Mouse (Mus musculus): Measurements from ENCODE around the gene A730061H03Rik. TPM values are rescaled to one million over a fixed set of nuclear protein-coding genes. Genes with fewer than 3 reads are reported as not detected.

The A730061H03Rik gene
- polyA plus RNA-seq, 1 experiment from 2014 or later = 0.89 TPM

GRCm38 (mm10) chr14:55540067-55540786 lies 20.0 kb downstream of the A730061H03Rik start, which contains the start of gene Pck2:
TSS of gene Pck2 (plus strand) at chr14:55540266.
- peaks cover 10% of the 10 kb centered on the region for H3K36me3 ChIP-seq (ENCODE audit: control insufficient read depth, insufficient read depth, low read length)
- peak within 1 kb of the TSS; percentile 82 for H3K9ac ChIP-seq (ENCODE audit: low read depth, low read length)
- peak within 1 kb of the TSS; percentile 88 for H3K27ac ChIP-seq (ENCODE audit: low read depth, low read length)
- 0% methylated on average over 31 of the region's 32 CpGs for WGBS
- no peaks in the 10 kb centered on the region for H3K27me3 ChIP-seq (replicated peaks; ENCODE audit: control insufficient read depth, insufficient read depth, low read length)
- H3K4me2 ChIP-seq (ENCODE audit: low read length) = peak within 1 kb of the TSS; percentile 87
- H3K4me1 ChIP-seq (ENCODE audit: control insufficient read depth, insufficient read depth, low read depth, low read length) = peaks cover 15% of the 10 kb centered on the region
- peak within 1 kb of the TSS; percentile 61 for H3K4me3 ChIP-seq (ENCODE audit: low read length)
- peak; percentile 90 for ATAC-seq
- no peaks in the 10 kb centered on the region for H3K9me3 ChIP-seq (ENCODE audit: control insufficient read depth, low read length)

- Histone ChIP-seq H3K27ac (ENCODE audit: low read depth, low read length) (no peak overlapping the region), H3K27me3 (replicated peaks; ENCODE audit: control insufficient read depth, insufficient read depth, low read length) (no peaks in the 10 kb centered on the region), H3K36me3 (ENCODE audit: control insufficient read depth, insufficient read depth, low read length) (no peaks in the 10 kb centered on the region), H3K4me2 (ENCODE audit: low read length) (no peak overlapping the region), H3K4me1 (ENCODE audit: control insufficient read depth, insufficient read depth, low read depth, low read length) (peaks cover 6% of the 10 kb centered on the region), H3K9ac (ENCODE audit: low read depth, low read length) (no peak overlapping the region), H3K4me3 (ENCODE audit: low read length) (no peak overlapping the region), H3K9me3 (ENCODE audit: control insufficient read depth, low read length) (no peaks in the 10 kb centered on the region)
- WGBS = 61% methylated on average over 6 of the region's 6 CpGs
- ATAC-seq = no peak
Observed at GRCm38 (mm10) chr14:55536116-55536745, 24.0 kb downstream of the A730061H03Rik start.

- WGBS = 20% methylated on average over 3 of the region's 3 CpGs
- no peak for ATAC-seq
- Histone ChIP-seq H3K4me3 (ENCODE audit: low read length) (no peak overlapping the region), H3K4me2 (ENCODE audit: low read length) (no peak overlapping the region), H3K4me1 (ENCODE audit: control insufficient read depth, insufficient read depth, low read depth, low read length) (no peaks in the 10 kb centered on the region), H3K9ac (ENCODE audit: low read depth, low read length) (no peak overlapping the region), H3K27me3 (replicated peaks; ENCODE audit: control insufficient read depth, insufficient read depth, low read length) (no peaks in the 10 kb centered on the region), H3K36me3 (ENCODE audit: control insufficient read depth, insufficient read depth, low read length) (no peaks in the 10 kb centered on the region), H3K9me3 (ENCODE audit: control insufficient read depth, low read length) (no peaks in the 10 kb centered on the region), H3K27ac (ENCODE audit: low read depth, low read length) (no peak overlapping the region)
Observed at GRCm38 (mm10) chr14:55527940-55528339, 32.3 kb downstream of the A730061H03Rik start.

- Histone ChIP-seq H3K4me3 (ENCODE audit: low read length) (no peak overlapping the region), H3K36me3 (ENCODE audit: control insufficient read depth, insufficient read depth, low read length) (no peaks in the 10 kb centered on the region), H3K27ac (ENCODE audit: low read depth, low read length) (no peak overlapping the region), H3K4me1 (ENCODE audit: control insufficient read depth, insufficient read depth, low read depth, low read length) (no peaks in the 10 kb centered on the region), H3K9me3 (ENCODE audit: control insufficient read depth, low read length) (no peaks in the 10 kb centered on the region), H3K27me3 (replicated peaks; ENCODE audit: control insufficient read depth, insufficient read depth, low read length) (0 out of 2 replicates have a peak, but pooled peaks cover 3% of the 10 kb centered on the region), H3K4me2 (ENCODE audit: low read length) (no peak overlapping the region), H3K9ac (ENCODE audit: low read depth, low read length) (no peak overlapping the region)
- WGBS = 76% methylated on average over 2 of the region's 2 CpGs
- no peak for ATAC-seq
Observed at GRCm38 (mm10) chr14:55526674-55527073, 33.5 kb downstream of the A730061H03Rik start.

GRCm38 (mm10) chr14:55524785-55525184 lies 35.4 kb downstream of the A730061H03Rik start, which contains the start of gene Nrl:
TSS of gene Nrl (minus strand) at chr14:55524981.
- Histone ChIP-seq H3K27me3 (replicated peaks; ENCODE audit: control insufficient read depth, insufficient read depth, low read length) (0 out of 2 replicates have a peak, but pooled peaks cover 3% of the 10 kb centered on the region), H3K27ac (ENCODE audit: low read depth, low read length) (no peak within 1 kb of the TSS), H3K9me3 (ENCODE audit: control insufficient read depth, low read length) (no peaks in the 10 kb centered on the region), H3K4me1 (ENCODE audit: control insufficient read depth, insufficient read depth, low read depth, low read length) (peaks cover 7% of the 10 kb centered on the region), H3K4me2 (ENCODE audit: low read length) (no peak within 1 kb of the TSS), H3K4me3 (ENCODE audit: low read length) (no peak within 1 kb of the TSS), H3K9ac (ENCODE audit: low read depth, low read length) (no peak within 1 kb of the TSS), H3K36me3 (ENCODE audit: control insufficient read depth, insufficient read depth, low read length) (no peaks in the 10 kb centered on the region)
- WGBS = 54% methylated on average over 8 of the region's 8 CpGs
- no peak for ATAC-seq

- Histone ChIP-seq H3K9me3 (ENCODE audit: control insufficient read depth, low read length) (no peaks in the 10 kb centered on the region), H3K4me3 (ENCODE audit: low read length) (no peak overlapping the region), H3K4me2 (ENCODE audit: low read length) (no peak overlapping the region), H3K4me1 (ENCODE audit: control insufficient read depth, insufficient read depth, low read depth, low read length) (peaks cover 13% of the 10 kb centered on the region), H3K36me3 (ENCODE audit: control insufficient read depth, insufficient read depth, low read length) (no peaks in the 10 kb centered on the region), H3K9ac (ENCODE audit: low read depth, low read length) (no peak overlapping the region), H3K27me3 (replicated peaks; ENCODE audit: control insufficient read depth, insufficient read depth, low read length) (0 out of 2 replicates have a peak, but pooled peaks cover 3% of the 10 kb centered on the region), H3K27ac (ENCODE audit: low read depth, low read length) (no peak overlapping the region)
- 41% methylated on average over 4 of the region's 4 CpGs for WGBS
- no peak for ATAC-seq
Observed at GRCm38 (mm10) chr14:55524062-55524461, 36.1 kb downstream of the A730061H03Rik start.

GRCm38 (mm10) chr14:55520451-55521361 lies 39.5 kb downstream of the A730061H03Rik start:
- peak overlapping the region; percentile 93 for H3K4me2 ChIP-seq (ENCODE audit: low read length)
- peaks cover 16% of the 10 kb centered on the region for H3K4me1 ChIP-seq (ENCODE audit: control insufficient read depth, insufficient read depth, low read depth, low read length)
- no peaks in the 10 kb centered on the region for H3K36me3 ChIP-seq (ENCODE audit: control insufficient read depth, insufficient read depth, low read length)
- peak overlapping the region; percentile 86 for H3K27ac ChIP-seq (ENCODE audit: low read depth, low read length)
- ATAC-seq = peak; percentile 77
- under 1% methylated on average over 61 of the region's 61 CpGs for WGBS
- peak overlapping the region; percentile 51 for H3K4me3 ChIP-seq (ENCODE audit: low read length)
- peak overlapping the region; percentile 72 for H3K9ac ChIP-seq (ENCODE audit: low read depth, low read length)
- H3K9me3 ChIP-seq (ENCODE audit: control insufficient read depth, low read length) = no peaks in the 10 kb centered on the region
- 0 out of 2 replicates have a peak, but pooled peaks cover 3% of the 10 kb centered on the region for H3K27me3 ChIP-seq (replicated peaks; ENCODE audit: control insufficient read depth, insufficient read depth, low read length)

GRCm38 (mm10) chr14:55519604-55520003 lies 40.6 kb downstream of the A730061H03Rik start:
- Histone ChIP-seq H3K9me3 (ENCODE audit: control insufficient read depth, low read length) (no peaks in the 10 kb centered on the region), H3K4me3 (ENCODE audit: low read length) (no peak overlapping the region), H3K4me2 (ENCODE audit: low read length) (no peak overlapping the region; the same call in 1 of the 2 replicates), H3K27ac (ENCODE audit: low read depth, low read length) (0 out of 2 replicates have a peak overlapping the region, but pooled peaks have one; percentile 18), H3K36me3 (ENCODE audit: control insufficient read depth, insufficient read depth, low read length) (no peaks in the 10 kb centered on the region), H3K9ac (ENCODE audit: low read depth, low read length) (no peak overlapping the region), H3K4me1 (ENCODE audit: control insufficient read depth, insufficient read depth, low read depth, low read length) (peaks cover 16% of the 10 kb centered on the region), H3K27me3 (replicated peaks; ENCODE audit: control insufficient read depth, insufficient read depth, low read length) (0 out of 2 replicates have a peak, but pooled peaks cover 3% of the 10 kb centered on the region)
- WGBS = 50% methylated on average over 4 of the region's 4 CpGs
- no peak for ATAC-seq
